Mouse (Mus musculus) thymus, adult 2 months (tissue): ENCODE results near the gene Dnase1l3.

Experiments
- CTCF ChIP-seq: fragments of 200-500 bp; IDR thresholded peaks from 2 replicates; pipeline ENCODE4 v1.5.1; 2012; ENCODE audit warnings: mild to moderate bottlenecking, control low read depth, low read length, moderate library complexity, borderline replicate concordance; ENCODE audit not compliant: control insufficient read depth, poor library complexity, insufficient read depth; ENCODE audit errors: extremely low read depth
- POLR2A ChIP-seq: fragments of 200-500 bp; IDR thresholded peaks from 2 replicates; pipeline ENCODE4 v1.6.1; 2012; ENCODE audit warnings: mild to moderate bottlenecking, low read length, control low read depth, moderate library complexity; ENCODE audit not compliant: control insufficient read depth, poor library complexity, insufficient read depth; ENCODE audit errors: extremely low read depth

DNA sequence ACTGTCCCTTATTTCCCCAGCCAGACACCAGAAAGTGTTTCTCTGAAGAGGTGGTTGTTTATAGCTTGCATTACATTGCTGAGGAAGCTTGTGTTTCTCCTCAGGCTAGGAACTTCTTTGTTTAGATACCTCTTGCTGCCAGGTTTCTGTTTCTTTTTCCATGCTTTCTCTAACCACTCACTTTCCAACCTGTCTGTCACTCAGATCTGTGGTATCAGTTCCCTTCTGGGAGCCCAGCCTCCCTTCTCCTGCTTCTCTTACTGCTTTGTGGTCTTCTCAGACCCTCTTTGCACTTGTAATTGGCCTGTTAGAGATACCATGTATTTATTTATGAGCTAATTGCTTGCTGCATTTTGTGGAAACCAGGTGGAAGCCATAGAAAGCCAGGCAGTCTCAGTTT is 70.7 kb downstream of the Dnase1l3 start:
- TF ChIP-seq CTCF (no peak), POLR2A (no peak)
